ENCODE assay signal across 16 mouse cellular contexts in the genomic region with DNA sequence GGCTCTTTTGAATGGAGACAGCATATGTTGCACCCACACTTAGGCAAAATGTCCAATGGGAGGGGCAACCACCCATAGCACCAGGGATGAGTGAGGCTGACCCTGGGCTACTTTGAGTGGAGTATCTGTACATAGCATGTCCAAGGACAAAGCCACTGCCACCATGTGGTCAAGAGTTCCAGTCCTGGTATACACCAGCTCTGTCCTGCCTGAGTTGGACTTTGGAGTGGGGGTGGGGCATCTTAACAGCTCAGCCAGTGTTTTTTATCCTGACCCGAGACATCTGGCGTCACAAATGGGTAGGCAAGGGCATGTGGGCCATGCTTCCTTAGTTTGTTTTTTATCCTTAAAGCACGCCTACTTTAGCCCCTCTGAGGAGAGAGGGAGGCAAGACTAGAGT. TPM values are rescaled to one million over a fixed set of nuclear protein-coding genes. Genes with fewer than 3 reads are reported as not detected.
A peak's percentile ranks its signal among the peaks of the same experiment; 100 is the strongest.
DNase-seq lines count a peak whose midpoint lies in the region; ATAC-seq and TF ChIP-seq lines count a peak whose summit lies in the region.
"Had no signal": no experiment of that assay in that cellular context is flagged by ENCODE, and none has a peak within 500 bp of the region (broad histone marks: within the 10 kb centered on the region; RNA-seq: fewer than 3 reads in every experiment).

No protein-coding gene starts in this region.

- H3K4me3 ChIP-seq in heart, embryonic 11.5 days (ENCODE audit: low read depth, low read length), result no peak overlapping the region
- no peak overlapping the region for H3K4me3 ChIP-seq in bone marrow, adult 2 months (replicated peaks; ENCODE audit: control insufficient read depth, low read depth, low read length)
- no peak overlapping the region for H3K4me3 ChIP-seq in hindbrain, postnatal 0 days (ENCODE audit: low read length)
- H3K4me3 ChIP-seq: liver, embryonic 15.5 days had no signal

- no peak overlapping the region for H3K27ac ChIP-seq in heart, embryonic 11.5 days (ENCODE audit: low read depth, low read length)
- peak overlapping the region; percentile 69 for H3K27ac ChIP-seq in bone marrow, adult 2 months (ENCODE audit: control insufficient read depth, insufficient read depth, low read depth, low read length, poor library complexity)
- 0 out of 2 replicates have a peak overlapping the region, but pooled peaks have one; percentile 54 for H3K27ac ChIP-seq in hindbrain, postnatal 0 days
- H3K27ac ChIP-seq: forebrain, embryonic 13.5 days; heart, embryonic 13.5 days; liver, embryonic 15.5 days; midbrain, embryonic 12.5 days had no signal

- DNase-seq in heart, adult 8-10 months (ENCODE audit: low spot score), result no peak
- no peak for DNase-seq in hindbrain, postnatal 0 days (ENCODE audit: low spot score)
- peak; percentile 49 for DNase-seq in kidney, postnatal 10 days
- DNase-seq in adrenal gland, postnatal 36 days, result no peak
- DNase-seq in gastrocnemius, postnatal 10 days, result no peak
- DNase-seq: adrenal gland, adult 8-10 months; gastrocnemius, postnatal 14 days; lung, postnatal 36 days had no signal

- H3K9ac ChIP-seq in heart, embryonic 11.5 days (ENCODE audit: low read depth, low read length), result no peak overlapping the region
- H3K9ac ChIP-seq in hindbrain, postnatal 0 days (replicated peaks; ENCODE audit: low read length), result no peak overlapping the region
- H3K9ac ChIP-seq: liver, embryonic 15.5 days; midbrain, embryonic 12.5 days had no signal

- no peaks in the 10 kb centered on the region for H3K36me3 ChIP-seq in heart, embryonic 11.5 days (ENCODE audit: control insufficient read depth, insufficient read depth, low read length)
- H3K36me3 ChIP-seq in hindbrain, postnatal 0 days (ENCODE audit: insufficient read depth, low read length), result no peaks in the 10 kb centered on the region
- H3K36me3 ChIP-seq: G1E; heart, embryonic 13.5 days; liver, embryonic 15.5 days; midbrain, embryonic 12.5 days had no signal

- H3K4me2 ChIP-seq in heart, embryonic 11.5 days, result no peak overlapping the region
- H3K4me2 ChIP-seq in hindbrain, postnatal 0 days (ENCODE audit: low read depth, low read length), result no peak overlapping the region

- H3K27me3 ChIP-seq in heart, embryonic 11.5 days (ENCODE audit: control insufficient read depth, insufficient read depth, low read length), result peaks cover 58% of the 10 kb centered on the region
- H3K27me3 ChIP-seq in hindbrain, postnatal 0 days (ENCODE audit: insufficient read depth, low read length), result no peaks in the 10 kb centered on the region

- H3K9me3 ChIP-seq in heart, embryonic 11.5 days (replicated peaks; ENCODE audit: control insufficient read depth, low read length), result no peaks in the 10 kb centered on the region
- H3K9me3 ChIP-seq in hindbrain, postnatal 0 days (ENCODE audit: low read length), result no peaks in the 10 kb centered on the region
- H3K9me3 ChIP-seq: forebrain, embryonic 13.5 days; G1E; heart, embryonic 13.5 days; liver, embryonic 15.5 days; midbrain, embryonic 12.5 days had no signal

- TF ChIP-seq CTCF in bone marrow, adult 2 months (IDR thresholded peaks at IDR 0.05; ENCODE audit: control insufficient read depth, insufficient read depth, low read length), result no peak
- TF ChIP-seq CTCF in hindbrain, postnatal 0 days (IDR thresholded peaks at IDR 0.05; ENCODE audit: low read depth), result no peak

- no peak for TF ChIP-seq POLR2A in bone marrow, adult 2 months (IDR thresholded peaks at IDR 0.05; ENCODE audit: borderline replicate concordance, control insufficient read depth, low read depth, low read length)

- 0 out of 2 replicates have a peak, but pooled peaks have one; percentile 35 for ATAC-seq in heart, embryonic 11.5 days (replicated peaks; ENCODE audit: insufficient number of reproducible peaks, low FRiP score, low TSS enrichment)
- no peak for ATAC-seq in hindbrain, postnatal 0 days

- H3K4me1 ChIP-seq in heart, embryonic 11.5 days (ENCODE audit: control insufficient read depth, insufficient read depth, low read length), result peaks cover 2% of the 10 kb centered on the region; the same call in 1 of the 2 replicates
- no peaks in the 10 kb centered on the region; the same call in 1 of the 2 replicates for H3K4me1 ChIP-seq in bone marrow, adult 2 months (ENCODE audit: control insufficient read depth, insufficient read depth, low read length)
- H3K4me1 ChIP-seq in hindbrain, postnatal 0 days (ENCODE audit: insufficient read depth, low read length), result peaks cover 10% of the 10 kb centered on the region; the same call in 1 of the 2 replicates
- H3K4me1 ChIP-seq: liver, embryonic 15.5 days had no signal

- 21% methylated on average over 3 of the region's 3 CpGs for WGBS in heart, embryonic 11.5 days (ENCODE audit: insufficient replicate concordance)
- 26% methylated on average over 3 of the region's 3 CpGs for WGBS in bone marrow, adult 2 months
- 61% methylated on average over 3 of the region's 3 CpGs for WGBS in hindbrain, postnatal 0 days

RNA-seq across cellular contexts. Expression of a gene that starts 36.5 kb away (rescaled TPM):
- 0.04 TPM in 1 of 2 replicates, not detected in the other for polyA plus RNA-seq in heart, embryonic 11.5 days (2014; fragmentation: Nextera tagmentation; extraction: Ambion mirVana)
- under 1 TPM; 0.41 to 0.79 (median 0.58) TPM for total RNA-seq in heart, adult 8-10 months (2022)
- not detected in 2 replicates for polyA plus RNA-seq in bone marrow, adult 2 months (2011; ENCODE audit: insufficient read depth, insufficient read length, low replicate concordance, missing spikeins)
- 33.1 and 33.6 TPM in 2 replicates for total RNA-seq in hindbrain, postnatal 0 days (2014; rRNA removed)
- polyA plus RNA-seq in hindbrain, postnatal 0 days (2015; fragmentation: Nextera tagmentation; extraction: Ambion mirVana), result 1.8 and 2.3 TPM in 2 replicates
- total RNA-seq in adrenal gland, postnatal 36 days (2021), result under 1 TPM; 0.30 to 0.53 TPM
- total RNA-seq in gastrocnemius, postnatal 10 days (2021), result under 1 TPM; 0.14 to 0.18 TPM
- polyA plus RNA-seq: C2C12; G1E; heart, embryonic 13.5 days; liver, embryonic 15.5 days; midbrain, embryonic 12.5 days had no signal

Comparison
In these comparisons a context has a peak if more than half of its experiments do, and no peak if none do; other contexts are left out.
1. RNA of a gene that starts 36.5 kb away (total RNA-seq): 33.1 to 33.6 TPM in hindbrain, postnatal 0 days; 0.41 to 0.79 TPM in heart, adult 8-10 months, 0.30 to 0.53 TPM in adrenal gland, postnatal 36 days and 0.14 to 0.18 TPM in gastrocnemius, postnatal 10 days; every median in the first group is over 10 times any median in the second.